Mouse (Mus musculus): ENCODE measurements around the gene Kcnk12.

The Kcnk12 gene

GRCm38 (mm10) chr17:87785721-87786120 lies 12.1 kb downstream of the Kcnk12 start:
- DNase-seq (ENCODE audit: low spot score) = peak; percentile 2

DNA sequence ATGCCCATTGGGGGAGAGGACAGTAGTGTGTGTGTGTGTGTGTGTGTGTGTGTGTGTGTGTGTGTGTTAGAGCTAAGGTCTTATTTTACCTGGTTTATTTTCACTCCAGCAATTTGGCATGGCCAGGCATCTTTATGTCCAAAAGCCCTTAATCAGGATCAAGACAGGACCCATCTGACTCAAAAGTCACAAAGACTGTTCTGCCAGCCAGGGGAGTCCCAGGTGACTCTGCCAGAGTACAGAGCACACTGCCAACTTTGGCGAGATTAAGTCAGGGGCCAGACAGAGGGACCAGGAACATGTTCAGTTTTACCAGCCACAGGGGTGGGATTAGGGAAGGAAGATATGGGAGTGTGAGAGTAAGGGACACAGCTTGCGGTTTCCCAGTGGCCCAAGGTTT lies 12.9 kb downstream of the Kcnk12 start:
- no peak for DNase-seq (ENCODE audit: low spot score)

GRCm38 (mm10) chr17:87784141-87784831 lies 13.5 kb downstream of the Kcnk12 start:
- DNase-seq (ENCODE audit: low spot score) = peak; percentile 42

- DNase-seq (ENCODE audit: low spot score) = no peak
Measured at GRCm38 (mm10) chr17:87781244-87781643, 16.6 kb downstream of the Kcnk12 start.

GRCm38 (mm10) chr17:87780164-87780563 lies 17.6 kb downstream of the Kcnk12 start:
- DNase-seq (ENCODE audit: low spot score) = no peak

DNA sequence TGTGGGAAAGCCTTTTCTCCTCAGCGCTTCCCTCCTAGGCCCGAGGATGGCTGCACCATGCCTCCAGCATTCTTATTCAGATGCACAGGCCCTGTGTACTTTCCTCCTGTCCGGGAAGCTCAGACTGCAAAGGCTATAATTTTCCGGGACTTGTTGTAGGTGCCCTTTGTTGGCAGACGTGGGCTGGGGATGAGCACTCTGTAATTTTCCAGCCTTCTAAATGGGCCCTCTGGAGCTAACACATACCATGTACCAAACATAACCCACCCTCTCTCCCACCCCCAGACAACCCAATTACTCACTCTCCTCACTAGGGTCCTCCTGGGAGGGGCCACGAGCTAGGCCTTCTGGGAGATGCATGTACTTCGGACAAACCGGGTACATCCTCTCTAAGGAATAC lies 22.8 kb downstream of the Kcnk12 start:
- DNase-seq (ENCODE audit: low spot score) = no peak

GRCm38 (mm10) chr17:87773175-87773574 lies 24.6 kb downstream of the Kcnk12 start:
- no peak for DNase-seq (ENCODE audit: low spot score)

- no peak for DNase-seq (ENCODE audit: low spot score)
Measured at GRCm38 (mm10) chr17:87770766-87771165, 27.0 kb downstream of the Kcnk12 start.

GRCm38 (mm10) chr17:87766888-87767287 lies 30.9 kb downstream of the Kcnk12 start:
- DNase-seq (ENCODE audit: low spot score) = no peak

DNA sequence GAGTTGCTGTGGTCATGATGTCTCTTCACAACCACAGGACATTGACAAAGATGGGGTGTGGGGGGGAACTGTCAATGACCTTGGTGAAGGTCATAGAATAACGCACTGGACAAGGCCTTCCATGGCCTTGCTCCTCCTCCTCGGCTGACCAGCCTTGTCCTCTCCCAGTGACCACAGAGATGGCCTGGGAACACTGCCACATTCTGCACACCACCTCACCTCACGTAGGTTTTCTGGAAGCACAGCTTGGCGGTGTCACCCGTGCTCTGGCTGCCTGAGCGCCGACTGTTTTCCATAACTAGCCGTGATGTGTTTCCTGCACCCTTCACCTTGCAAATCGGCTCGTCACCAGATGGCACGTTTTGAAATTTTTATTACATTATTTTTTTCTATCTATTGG lies 32.8 kb downstream of the Kcnk12 start:
- DNase-seq (ENCODE audit: low spot score) = no peak

DNA sequence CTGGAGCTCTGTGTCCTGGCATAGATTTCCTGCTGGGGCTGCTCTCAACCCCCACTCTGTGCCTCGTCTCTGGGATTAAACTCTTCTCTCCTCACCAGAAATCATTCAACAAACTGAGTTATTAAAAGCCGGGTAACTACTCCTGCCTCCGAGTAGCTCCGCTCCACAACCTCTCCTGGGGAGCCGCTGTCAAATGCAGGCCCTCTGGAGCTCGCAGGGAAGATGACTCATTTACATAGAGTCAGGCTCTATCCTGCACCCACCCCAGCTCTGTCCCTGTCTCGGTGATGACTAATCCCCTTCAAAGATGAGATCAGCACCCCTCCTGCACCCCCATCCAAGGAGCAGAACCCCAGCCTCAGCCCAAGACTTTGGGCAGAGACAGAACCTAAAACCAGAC lies 34.6 kb downstream of the Kcnk12 start:
- no peak for DNase-seq (ENCODE audit: low spot score)

DNA sequence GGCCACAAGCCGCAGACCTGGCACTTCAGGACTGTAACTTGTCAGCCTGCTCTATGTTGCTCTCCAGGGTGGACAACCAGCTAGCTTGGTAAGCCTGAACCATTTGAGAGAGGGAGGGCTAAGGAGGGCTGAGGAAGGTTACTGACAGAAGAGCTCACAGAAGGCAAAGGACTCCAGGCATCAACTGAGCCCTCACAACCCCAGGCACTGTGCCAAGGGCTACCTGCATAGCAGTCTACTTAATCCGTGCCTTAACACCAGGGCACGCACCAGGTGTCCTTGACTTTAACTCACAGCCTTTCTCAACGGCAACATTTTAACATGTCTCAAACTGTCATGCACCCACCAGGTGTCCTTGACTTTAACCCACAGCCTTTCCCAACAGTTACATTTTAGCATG lies 37.5 kb downstream of the Kcnk12 start:
- no peak for DNase-seq (ENCODE audit: low spot score)

- DNase-seq (ENCODE audit: low spot score) = peak; percentile 56
Measured at GRCm38 (mm10) chr17:87745926-87746888, 51.6 kb downstream of the Kcnk12 start.

DNA sequence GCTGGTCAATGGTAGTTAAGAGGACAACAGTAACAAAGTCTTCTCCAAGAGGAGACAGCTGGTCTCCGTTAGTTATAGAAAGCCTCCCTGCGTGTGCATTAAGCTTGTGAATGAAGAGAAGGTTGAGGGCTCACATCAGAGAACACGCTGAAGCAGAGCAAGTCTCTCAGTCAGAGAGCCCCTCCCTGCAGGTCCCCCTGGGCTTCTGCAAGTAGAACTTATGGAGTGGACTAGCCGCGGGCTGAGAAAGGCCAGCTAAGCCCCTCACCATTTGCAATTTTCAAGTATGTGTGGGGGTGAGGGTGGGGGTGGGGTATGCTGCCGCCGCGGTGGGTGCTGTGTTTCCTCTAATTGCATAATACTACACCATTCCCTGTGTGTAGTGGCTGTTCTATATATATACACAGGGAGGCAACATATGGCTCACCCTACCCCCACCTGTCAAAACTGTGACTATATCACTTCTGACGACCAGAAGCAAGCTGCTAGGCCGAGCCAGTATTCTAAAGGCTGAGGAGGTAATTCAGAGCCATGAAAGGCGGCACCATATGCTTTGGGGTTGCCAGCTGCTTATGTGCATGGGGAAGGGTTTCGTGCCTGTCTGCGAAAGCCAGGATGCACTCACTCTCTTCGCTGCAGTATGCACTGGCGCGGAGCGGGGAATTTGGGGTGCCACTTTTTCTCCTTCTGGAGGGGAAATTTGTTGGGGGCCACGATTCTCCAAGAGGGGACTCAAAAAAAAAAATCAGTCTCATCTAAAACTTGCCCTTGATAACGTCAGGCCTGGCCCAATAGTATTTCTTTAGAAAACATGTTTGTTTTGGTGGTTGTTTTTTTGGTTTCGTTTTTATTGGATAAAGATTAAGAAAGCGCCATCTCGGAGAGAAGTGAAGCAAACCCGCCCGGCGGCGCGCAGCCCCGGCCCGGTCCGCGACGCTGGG lies 52.5 kb downstream of the Kcnk12 start:
- DNase-seq (ENCODE audit: low spot score) = peak; percentile 80

DNA sequence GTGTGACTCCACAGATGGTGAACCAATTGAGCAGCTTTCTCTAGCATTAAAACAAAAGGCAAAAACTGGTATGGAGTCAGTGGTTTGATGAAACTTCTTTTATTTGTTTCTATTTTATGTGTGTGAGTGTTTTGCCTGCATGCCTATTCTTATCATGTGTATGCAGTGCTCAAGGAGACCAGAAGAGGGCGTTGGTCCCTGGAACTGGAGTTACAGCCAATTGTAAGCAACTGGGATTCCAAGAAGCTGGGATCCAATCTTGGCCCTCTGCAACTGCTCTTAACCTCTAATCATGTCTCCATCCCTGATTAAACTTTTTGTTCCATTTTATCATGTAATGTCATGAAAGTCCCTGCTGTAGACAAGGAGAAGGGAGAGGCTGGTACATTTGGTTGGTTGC lies 58.0 kb downstream of the Kcnk12 start:
- DNase-seq (ENCODE audit: low spot score) = no peak

DNA sequence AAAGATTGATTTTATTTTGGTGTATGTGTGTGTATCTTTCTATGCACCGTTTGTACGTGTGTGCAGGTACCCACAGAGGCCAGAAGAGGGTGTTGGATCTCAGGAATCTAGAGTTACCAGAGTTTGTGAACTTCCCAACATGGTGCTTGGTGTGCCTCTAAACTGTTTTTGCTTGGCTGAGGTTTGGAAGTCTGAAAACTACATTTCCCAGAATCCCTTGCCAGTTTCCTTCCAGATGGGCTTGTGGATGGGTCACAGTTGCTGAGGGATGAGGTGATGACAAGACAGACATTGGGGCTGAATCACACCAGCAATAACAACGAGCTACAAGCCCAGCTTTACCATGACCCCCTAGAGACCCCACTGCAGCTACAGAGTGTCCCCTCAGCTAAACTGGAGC lies 60.6 kb downstream of the Kcnk12 start:
- no peak for DNase-seq (ENCODE audit: low spot score)

- no peak for DNase-seq (ENCODE audit: low spot score)
Measured at GRCm38 (mm10) chr17:87734471-87734870, 63.3 kb downstream of the Kcnk12 start.

DNA sequence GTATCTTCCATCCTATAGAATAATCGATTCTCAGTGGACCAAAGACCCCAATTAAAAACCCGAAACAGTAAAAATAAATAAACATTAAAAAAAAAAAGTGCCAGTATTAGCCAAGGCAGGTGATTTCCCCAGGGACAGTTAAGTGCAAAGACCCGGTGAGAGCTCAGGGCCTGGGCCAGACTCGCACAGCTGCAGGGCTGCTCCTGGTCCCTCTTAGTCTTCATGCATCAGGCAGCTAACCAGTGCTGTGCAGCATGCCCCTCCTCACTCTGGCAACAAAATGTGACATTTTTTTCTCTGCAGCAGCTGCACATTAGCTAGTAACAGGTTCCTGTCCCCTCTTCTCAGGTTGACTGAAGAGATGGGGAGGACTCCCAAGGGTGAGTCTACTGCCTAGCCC lies 65.8 kb downstream of the Kcnk12 start:
- no peak for DNase-seq (ENCODE audit: low spot score)

DNA sequence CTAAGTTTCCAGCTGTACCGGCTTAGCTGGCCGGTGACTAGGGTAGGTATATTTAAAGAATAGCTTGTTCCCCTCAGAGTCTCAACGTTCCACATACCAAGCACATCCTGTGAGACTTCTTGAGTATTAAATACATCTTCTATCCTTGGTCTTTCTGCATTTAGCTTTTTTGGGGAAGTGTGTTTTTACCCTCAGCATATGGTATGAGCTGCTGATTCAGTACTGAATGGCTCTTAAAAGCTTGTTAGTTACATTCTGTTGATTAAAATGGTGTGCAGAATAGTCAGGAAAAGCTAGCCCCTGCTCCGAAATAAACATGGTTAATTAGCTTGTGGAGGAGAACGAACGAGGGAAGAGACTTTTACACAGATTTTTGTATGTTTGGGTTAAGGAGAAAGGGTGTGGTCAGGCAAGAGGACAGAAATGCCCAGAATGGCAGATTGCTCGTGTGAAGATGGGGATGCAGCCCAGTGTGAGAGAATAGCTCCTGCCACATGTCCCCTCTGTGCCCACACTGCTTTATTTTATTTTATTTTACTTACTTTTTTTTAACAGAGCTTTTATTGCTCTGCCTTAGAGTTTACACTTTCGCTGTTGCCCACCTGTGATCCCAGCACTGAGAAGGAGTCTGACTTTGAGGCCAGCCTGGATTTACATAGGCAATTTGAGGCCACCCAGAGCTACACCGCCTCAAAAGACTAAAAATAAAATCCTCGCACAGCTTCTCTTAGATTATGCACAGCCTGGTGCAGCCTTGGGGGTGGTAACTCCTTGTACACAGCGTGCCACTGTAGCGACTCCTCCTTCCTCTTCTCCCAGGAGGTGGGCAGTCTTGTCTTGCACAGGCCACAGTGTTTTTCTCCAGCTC lies 71.1 kb downstream of the Kcnk12 start:
- DNase-seq (ENCODE audit: low spot score) = no peak

DNA sequence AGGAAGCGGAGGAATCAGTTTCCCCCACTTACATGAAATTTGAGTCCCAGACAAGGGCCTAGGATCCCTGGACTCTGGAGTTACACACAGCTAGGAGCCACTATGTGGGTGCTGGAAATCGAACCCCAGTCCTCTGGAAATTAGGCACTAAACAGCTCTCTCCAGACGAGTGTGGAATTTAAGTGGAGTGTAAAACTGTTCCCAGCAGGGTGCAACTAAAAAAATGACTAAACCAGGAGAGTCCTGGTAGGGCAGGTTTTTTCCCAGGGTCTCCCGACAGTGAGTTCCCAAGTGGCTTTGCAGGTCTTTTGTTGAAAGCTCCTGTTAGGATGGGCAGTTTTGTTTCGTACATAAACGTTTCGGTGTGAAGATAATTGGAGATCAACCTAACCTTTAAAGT lies 73.1 kb downstream of the Kcnk12 start:
- DNase-seq (ENCODE audit: low spot score) = no peak

DNA sequence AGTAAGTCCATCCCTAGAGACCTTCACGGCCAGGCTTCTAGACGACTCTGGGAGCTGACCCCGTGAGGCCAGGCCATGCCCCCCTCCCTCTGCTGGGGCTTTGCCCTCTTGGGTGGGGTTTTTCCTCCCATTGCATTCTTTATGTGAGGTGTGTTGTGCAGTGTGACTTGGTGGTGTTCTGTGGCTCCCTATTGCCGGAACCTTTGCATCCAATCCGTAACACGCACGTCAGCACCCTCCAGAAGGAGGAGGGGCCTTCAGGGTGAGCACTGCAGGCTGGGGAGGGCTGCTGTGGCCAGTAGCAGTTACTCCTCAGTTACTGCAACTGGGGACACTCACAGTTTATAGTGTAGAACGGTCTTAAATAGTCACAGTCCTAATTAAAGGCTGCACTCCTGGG lies 97.7 kb downstream of the Kcnk12 start:
- no peak for DNase-seq (ENCODE audit: low spot score)

Data from layer of hippocampus, adult 11-12 months (tissue).